Mouse (Mus musculus): ENCODE results near the gene Casc4. TPM values are rescaled to one million over a fixed set of nuclear protein-coding genes. Genes with fewer than 3 reads are reported as not detected.

Casc4 gene
- polyA plus RNA-seq, 1 experiment from 2014 or later, result 3.5 TPM

GRCm38 (mm10) chr2:121954971-121955656 lies 88.3 kb downstream of the Casc4 start:
- Histone ChIP-seq H3K36me3 (ENCODE audit: control insufficient read depth, insufficient read depth) (no peaks in the 10 kb centered on the region), H3K27ac (ENCODE audit: low read length) (peak overlapping the region; percentile 47; the same call in 1 of the 2 replicates), H3K4me3 (ENCODE audit: low read depth, low read length) (peak overlapping the region; percentile 84), H3K4me1 (ENCODE audit: control insufficient read depth, low read depth, low read length) (peaks cover 13% of the 10 kb centered on the region), H3K9ac (ENCODE audit: low read depth, low read length) (peak overlapping the region; percentile 87), H3K9me3 (replicated peaks; ENCODE audit: control insufficient read depth, low read length) (no peaks in the 10 kb centered on the region), H3K4me2 (ENCODE audit: low read depth, low read length) (peak overlapping the region; percentile 88), H3K27me3 (ENCODE audit: control insufficient read depth, insufficient read depth, low read depth, low read length) (no peaks in the 10 kb centered on the region)
- ATAC-seq (ENCODE audit: low read depth), result no peak
- 15% methylated on average over 10 of the region's 10 CpGs for WGBS (ENCODE audit: insufficient replicate concordance)

GRCm38 (mm10) chr2:121955765-121956223 lies 89.0 kb downstream of the Casc4 start, which contains the start of the genes Ctdspl2 and Mageb3:
Gene Ctdspl2, plus strand, starts transcription at chr2:121956001.
Gene Mageb3, minus strand, starts transcription at chr2:121956092.
- Histone ChIP-seq H3K9ac (ENCODE audit: low read depth, low read length) (peak within 1 kb of the TSS; percentile 87), H3K27me3 (ENCODE audit: control insufficient read depth, insufficient read depth, low read depth, low read length) (no peaks in the 10 kb centered on the region), H3K4me1 (ENCODE audit: control insufficient read depth, low read depth, low read length) (peaks cover 13% of the 10 kb centered on the region), H3K27ac (ENCODE audit: low read length) (peak within 1 kb of the TSS; percentile 93), H3K4me2 (ENCODE audit: low read depth, low read length) (peak within 1 kb of the TSS; percentile 88), H3K36me3 (ENCODE audit: control insufficient read depth, insufficient read depth) (no peaks in the 10 kb centered on the region), H3K4me3 (ENCODE audit: low read depth, low read length) (peak within 1 kb of the TSS; percentile 84), H3K9me3 (replicated peaks; ENCODE audit: control insufficient read depth, low read length) (no peaks in the 10 kb centered on the region)
- peak; percentile 96 for ATAC-seq (ENCODE audit: low read depth)
- under 1% methylated on average over 44 of the region's 48 CpGs for WGBS (ENCODE audit: insufficient replicate concordance)

- Histone ChIP-seq H3K4me1 (ENCODE audit: control insufficient read depth, low read depth, low read length) (peaks cover 13% of the 10 kb centered on the region), H3K27me3 (ENCODE audit: control insufficient read depth, insufficient read depth, low read depth, low read length) (no peaks in the 10 kb centered on the region), H3K4me2 (ENCODE audit: low read depth, low read length) (peak overlapping the region; percentile 88), H3K27ac (ENCODE audit: low read length) (peak overlapping the region; percentile 93), H3K4me3 (ENCODE audit: low read depth, low read length) (peak overlapping the region; percentile 84), H3K9me3 (replicated peaks; ENCODE audit: control insufficient read depth, low read length) (no peaks in the 10 kb centered on the region), H3K36me3 (ENCODE audit: control insufficient read depth, insufficient read depth) (no peaks in the 10 kb centered on the region), H3K9ac (ENCODE audit: low read depth, low read length) (peak overlapping the region; percentile 87)
- under 1% methylated on average over 43 of the region's 47 CpGs for WGBS (ENCODE audit: insufficient replicate concordance)
- peak; percentile 92 for ATAC-seq (ENCODE audit: low read depth)
These were observed 89.7 kb downstream of the Casc4 start for GRCm38 (mm10) chr2:121956224-121957018.

GRCm38 (mm10) chr2:121957216-121957792 lies 90.5 kb downstream of the Casc4 start:
- Histone ChIP-seq H3K36me3 (ENCODE audit: control insufficient read depth, insufficient read depth) (peaks cover 3% of the 10 kb centered on the region), H3K27ac (ENCODE audit: low read length) (no peak overlapping the region; the same call in 1 of the 2 replicates), H3K27me3 (ENCODE audit: control insufficient read depth, insufficient read depth, low read depth, low read length) (no peaks in the 10 kb centered on the region), H3K4me2 (ENCODE audit: low read depth, low read length) (peak overlapping the region; percentile 88), H3K9me3 (replicated peaks; ENCODE audit: control insufficient read depth, low read length) (no peaks in the 10 kb centered on the region), H3K4me1 (ENCODE audit: control insufficient read depth, low read depth, low read length) (peaks cover 13% of the 10 kb centered on the region), H3K4me3 (ENCODE audit: low read depth, low read length) (peak overlapping the region; percentile 84), H3K9ac (ENCODE audit: low read depth, low read length) (peak overlapping the region; percentile 87)
- 4% methylated on average over 8 of the region's 8 CpGs for whole genome bisulfite sequencing (ENCODE audit: insufficient replicate concordance)
- no peak for ATAC-seq (ENCODE audit: low read depth)

Other genes starting within 250 kb of the Casc4 start
- 0.12 and 0.18 TPM in 2 replicates for gene Frmd5, start 59.9 kb upstream of the Casc4 start, polyA plus RNA-seq (2015; fragmentation: Nextera tagmentation; extraction: Ambion mirVana)
- gene Ctdspl2, start 89.0 kb downstream of the Casc4 start, polyA plus RNA-seq (2015; fragmentation: Nextera tagmentation; extraction: Ambion mirVana), result 15.9 and 16.9 TPM in 2 replicates
- 0.05 TPM in 1 of 2 replicates, not detected in the other for gene Mageb3, start 89.1 kb downstream of the Casc4 start, polyA plus RNA-seq (2015; fragmentation: Nextera tagmentation; extraction: Ambion mirVana)
- gene Eif3j1, start 161.6 kb downstream of the Casc4 start, polyA plus RNA-seq (2015; fragmentation: Nextera tagmentation; extraction: Ambion mirVana), result 7.4 and 7.8 TPM in 2 replicates